Mouse (Mus musculus) E14TG2a.4 (cell line): ENCODE results near the gene Clybl.

Experiments
- CTCF ChIP-seq: conservative IDR thresholded peaks from 2 replicates; pipeline ENCODE4 v1.5.1; 2014; ENCODE audit warnings: low read length
- NANOG ChIP-seq: IDR thresholded peaks from 2 replicates; pipeline ENCODE4 v1.6.1; 2014; ENCODE audit warnings: borderline replicate concordance, low read length, mixed read lengths

DNA sequence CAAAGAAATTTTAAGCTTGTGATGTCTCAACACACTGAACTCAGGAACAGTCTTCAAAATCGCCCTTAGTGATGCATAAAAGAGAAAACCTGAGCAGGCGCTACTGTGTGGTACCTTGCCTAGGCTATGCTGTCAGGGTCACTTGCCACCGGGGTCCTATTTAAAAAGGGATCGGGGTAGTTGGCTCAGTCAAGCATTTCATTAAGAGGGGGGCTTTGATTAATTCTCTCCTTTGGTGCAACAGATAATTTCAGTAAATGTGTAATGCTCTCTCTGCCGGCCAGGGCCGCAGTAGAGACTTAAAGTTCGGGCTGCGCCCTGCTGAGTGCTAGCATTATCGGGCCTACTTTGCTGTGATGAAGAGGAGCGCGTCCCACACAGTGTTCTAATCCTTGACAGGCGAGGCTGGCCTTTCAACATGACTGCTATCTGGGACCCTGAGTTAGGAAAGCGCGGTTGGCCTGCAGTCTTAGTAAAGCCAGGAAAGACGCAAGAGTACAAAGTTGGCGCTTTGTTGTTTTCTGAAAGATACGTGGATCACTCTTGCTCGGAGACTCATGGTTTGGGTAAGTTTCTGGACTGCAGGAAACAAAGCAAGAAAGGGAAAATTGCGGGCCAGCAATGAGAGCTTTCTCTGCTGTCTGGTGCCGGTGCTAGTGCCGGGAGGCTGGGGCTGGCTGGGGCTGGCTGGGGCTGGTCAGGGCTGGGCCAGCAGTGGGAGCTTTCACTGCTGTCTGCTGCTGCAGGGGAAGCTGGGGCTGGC, 99.0 kb downstream of the Clybl start:
- no peak for TF ChIP-seq CTCF
- TF ChIP-seq NANOG = no peak
